Mouse (Mus musculus) thymus, postnatal 36 days (tissue): Measurements from ENCODE around the gene Tmprss3.

Source experiments
- DNase-seq, 2 experiments: peaks; one replicate each; pipeline ENCODE4 v3.0.0; 2022; ENCODE audit warnings: mixed read lengths in 2 of 2

Tmprss3 gene

DNA sequence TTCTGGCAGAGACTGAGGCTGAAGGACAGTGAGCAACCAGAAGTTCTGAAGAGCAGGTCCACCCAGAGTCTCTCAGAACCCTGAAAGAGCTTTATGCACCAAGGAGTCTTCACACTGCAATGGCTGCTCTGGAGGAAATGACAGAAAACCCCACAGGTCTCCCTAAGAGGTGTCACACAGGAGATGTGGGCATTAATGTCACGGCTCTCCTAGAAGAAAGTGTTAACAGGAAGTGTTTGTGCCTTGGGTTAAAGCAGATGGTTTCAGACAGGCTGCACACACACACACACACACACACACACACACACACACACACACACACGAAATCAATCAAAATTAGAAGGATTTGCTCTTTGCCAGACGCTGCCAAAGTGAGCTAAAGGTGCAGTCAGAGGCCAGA, 62.5 kb downstream of the Tmprss3 start:
- DNase-seq = no peak

DNA sequence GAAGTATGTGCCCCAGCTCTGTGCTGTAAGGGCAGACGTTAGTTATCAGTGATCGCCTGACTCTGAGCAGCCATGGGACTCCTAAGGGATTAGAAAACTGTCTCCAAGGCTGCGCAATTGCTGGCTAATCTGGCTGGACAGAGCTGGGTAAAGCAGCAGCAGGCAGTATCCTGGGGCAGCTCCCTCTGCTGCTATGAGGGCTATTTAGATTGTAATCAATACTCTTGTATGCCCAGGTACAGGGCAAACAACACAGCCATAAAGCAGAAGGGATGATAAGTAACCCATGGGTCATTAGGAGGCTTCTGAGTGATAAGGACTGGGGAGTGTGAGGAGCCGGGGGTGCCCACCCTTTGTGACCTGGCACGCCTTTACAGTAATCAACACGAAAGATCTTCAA, 63.9 kb downstream of the Tmprss3 start:
- DNase-seq = no peak

DNA sequence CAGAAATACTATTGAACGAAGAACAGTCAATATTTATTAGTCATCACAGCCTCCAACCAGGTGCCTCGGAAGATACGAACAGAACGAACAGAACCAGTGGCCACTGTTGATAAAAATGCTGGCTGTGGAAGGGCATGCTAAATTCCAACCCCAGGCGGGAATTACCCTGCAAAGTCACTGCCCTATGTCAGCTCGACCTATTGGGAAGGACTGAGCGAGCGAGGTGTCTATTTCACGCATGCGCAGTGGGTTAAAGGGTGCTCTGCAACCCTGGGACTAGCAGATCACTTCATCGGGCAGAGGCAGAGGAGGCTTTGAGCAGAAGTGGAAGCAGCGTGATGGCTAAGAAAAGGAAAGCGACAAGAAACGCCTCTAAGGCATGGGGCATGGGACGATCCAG, 65.0 kb downstream of the Tmprss3 start:
- DNase-seq = no peak

DNA sequence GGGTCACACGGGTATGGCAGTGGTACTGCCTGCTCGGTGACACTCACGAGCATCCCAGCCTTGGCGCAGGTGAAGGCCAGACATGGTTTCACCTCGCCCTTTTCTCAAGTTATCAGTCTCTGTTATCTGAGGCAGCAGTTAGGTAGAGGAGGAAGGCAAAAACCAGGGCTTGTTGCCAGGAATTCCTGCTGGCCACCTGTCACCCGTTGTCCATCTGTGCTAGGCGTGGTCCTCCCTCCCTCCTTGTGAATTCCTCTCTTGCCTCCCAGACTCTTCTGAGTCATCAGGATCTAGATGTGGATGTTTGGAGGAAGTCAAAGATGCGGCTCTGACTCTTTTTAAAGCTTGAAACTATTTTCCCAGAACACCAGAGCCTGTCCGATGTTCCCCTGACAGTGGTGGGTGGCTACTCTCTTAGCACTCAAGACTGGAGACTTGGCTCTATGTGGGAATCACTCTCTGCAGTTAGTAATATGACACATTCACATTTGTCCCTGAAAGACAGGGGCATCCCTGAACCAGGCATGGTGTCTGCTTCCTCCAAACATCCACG, 67.4 kb downstream of the Tmprss3 start:
- DNase-seq = no peak

DNA sequence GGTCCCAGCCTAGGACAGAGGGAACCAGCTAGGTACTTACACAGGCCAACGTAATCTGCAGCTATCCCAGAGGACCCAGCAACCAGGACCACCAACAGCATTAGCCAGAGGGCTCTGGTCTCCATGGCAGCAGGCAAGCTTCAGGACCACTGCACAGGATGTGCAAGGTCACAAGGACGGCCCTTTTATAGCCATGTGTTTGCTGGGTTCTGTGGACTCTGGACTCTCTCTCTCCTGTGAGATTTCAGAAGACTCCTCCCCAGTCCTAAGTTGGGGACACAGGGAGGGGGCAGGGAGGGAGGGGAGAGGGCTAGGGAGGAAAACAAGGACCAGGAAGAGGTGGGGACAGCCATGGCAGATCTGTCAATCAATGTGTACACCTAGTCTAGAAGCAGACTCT, 69.3 kb downstream of the Tmprss3 start, which contains the start of gene Tff3:
Gene Tff3, minus strand, starts transcription at position 195 of the 400 bp plus-strand sequence.
- no peak for DNase-seq
